Mouse (Mus musculus): Measurements from ENCODE around the gene Olfr1257.
"Not testable (repeated sequence)": the region's sequence is repeated elsewhere in the genome, so short reads cannot be mapped to it uniquely, and the experiment has no call there.

Gene Olfr1257

DNA sequence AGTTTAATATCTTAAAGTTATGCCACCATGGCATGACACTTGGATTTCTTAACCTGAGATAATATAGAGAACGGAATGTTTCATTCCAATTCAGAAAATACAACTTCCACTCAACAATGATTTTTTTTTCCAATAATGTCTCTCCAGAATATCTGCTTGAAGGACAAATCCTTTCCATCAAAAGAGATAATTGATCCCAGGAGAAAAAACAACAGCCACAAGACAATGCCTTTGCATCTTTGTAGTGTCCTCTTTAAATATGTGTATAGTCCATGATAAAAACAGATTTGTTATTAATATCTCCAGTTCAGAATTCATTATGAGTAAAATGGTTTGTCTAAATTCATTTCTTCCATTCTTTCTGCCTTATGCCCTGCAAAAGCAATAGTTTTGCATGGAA, at the start of gene Olfr1257:
Gene Olfr1257 (plus strand): TSS at position 301 of the 400 bp plus-strand sequence.
- no peak for DNase-seq (ENCODE audit: low spot score in 2 of 2)

DNA sequence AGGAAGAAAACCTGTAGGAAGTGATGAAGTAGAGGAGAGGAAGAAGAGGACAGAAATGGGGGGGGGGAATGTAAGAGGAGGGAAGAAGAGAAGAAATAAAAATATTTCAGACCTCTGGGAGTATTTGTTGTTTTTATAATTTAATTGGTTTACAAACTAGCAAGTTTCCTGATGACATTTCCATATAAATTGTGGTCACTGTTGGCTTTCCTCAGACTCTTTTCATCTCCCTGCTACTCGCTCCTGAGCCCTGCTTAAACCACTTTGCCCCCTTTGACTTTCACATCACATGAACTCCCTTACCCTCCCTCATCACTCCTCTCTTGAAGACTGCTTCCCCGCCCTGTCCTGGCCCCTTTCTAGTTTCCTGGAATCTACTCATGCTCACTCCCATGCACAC, 36.8 kb upstream of the Olfr1257 start, which contains the start of gene Olfr1256:
Gene Olfr1256 (minus strand): TSS at position 101 of the 400 bp plus-strand sequence.
- DNase-seq (ENCODE audit: low spot score in 2 of 2) = no peak

DNA sequence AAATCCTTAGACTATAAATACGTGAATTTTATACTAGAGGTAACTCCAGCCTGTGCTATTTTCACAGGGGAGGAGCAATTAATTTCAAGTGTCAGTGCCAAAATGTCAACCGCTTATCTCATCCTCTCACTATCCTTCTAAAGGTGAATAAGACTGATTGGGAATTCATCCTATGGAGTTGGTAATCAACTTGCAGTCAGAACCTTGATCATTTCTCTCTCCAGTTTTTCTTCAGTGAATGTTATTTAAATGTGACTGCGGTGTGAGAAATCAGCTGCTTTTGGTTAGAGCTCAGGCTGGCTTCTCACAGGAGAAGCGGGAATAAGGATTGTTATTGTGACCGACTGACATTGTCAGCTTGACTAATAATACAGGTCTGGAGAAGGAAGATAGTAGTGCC, 30.1 kb upstream of the Olfr1257 start, which contains the start of gene Olfr48:
Gene Olfr48 (minus strand): TSS at position 101 of the 400 bp plus-strand sequence.
- no peak for DNase-seq (ENCODE audit: low spot score in 2 of 2)

DNA sequence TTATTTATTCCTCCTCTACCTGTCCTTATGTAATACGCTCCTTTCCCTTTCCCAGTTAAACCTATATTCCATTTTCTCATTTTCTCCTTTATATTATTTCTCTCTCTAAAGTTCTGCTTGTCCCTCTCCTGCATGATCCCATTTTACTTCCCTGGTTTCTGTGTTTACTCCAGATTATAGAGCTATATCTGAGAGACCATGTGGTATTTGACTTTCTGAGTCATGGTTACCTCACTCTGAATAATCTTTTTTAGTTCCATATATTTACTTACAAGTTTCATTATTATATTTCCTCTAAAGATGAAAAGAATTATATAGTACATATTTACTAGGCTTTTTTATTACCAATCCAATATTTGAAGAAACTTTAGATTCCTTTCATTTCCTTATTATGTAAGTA, 29.0 kb upstream of the Olfr1257 start:
- DNase-seq (ENCODE audit: low spot score in 2 of 2) = no peak

DNA sequence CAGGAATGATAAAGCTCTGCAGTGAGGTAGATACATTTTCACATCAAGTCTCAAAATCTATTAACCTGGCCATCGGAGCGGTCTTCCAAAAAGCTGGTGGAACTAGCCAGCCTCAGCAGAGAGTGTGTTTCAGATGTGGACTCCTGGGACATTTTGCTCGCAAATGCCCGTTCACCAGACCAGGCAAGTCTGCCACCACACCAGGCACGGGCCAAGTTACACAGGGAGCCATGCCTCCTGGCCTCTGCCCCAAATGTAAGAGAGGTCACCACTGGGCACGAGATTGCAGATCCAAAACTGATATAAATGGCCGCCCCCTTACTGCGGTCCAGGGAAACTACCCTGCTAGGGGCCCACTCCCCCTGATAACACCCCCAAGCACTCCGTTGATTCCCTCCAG, 34.4 kb downstream of the Olfr1257 start:
- not testable (repeated sequence) for DNase-seq (ENCODE audit: low spot score in 2 of 2)

DNA sequence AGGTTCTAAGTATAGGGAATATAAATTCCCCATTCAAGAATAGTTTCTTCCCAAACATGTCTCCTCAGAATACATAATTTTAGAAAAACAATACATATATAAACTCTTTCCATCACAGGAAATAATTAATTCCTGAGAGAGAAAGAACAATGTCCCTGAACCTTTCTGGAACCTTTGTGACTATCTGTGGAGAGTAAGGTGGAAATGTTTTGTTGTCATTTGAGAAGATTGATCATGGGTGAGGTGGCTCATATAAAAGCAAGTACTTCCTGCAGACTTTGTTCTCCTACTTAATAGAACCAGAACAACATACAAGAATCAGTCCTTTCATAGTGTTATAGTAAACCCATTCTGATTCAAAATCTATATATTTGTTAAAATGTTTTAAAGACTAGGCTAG, 48.8 kb downstream of the Olfr1257 start, which contains the start of gene Olfr1258:
Gene Olfr1258 (plus strand): TSS at position 301 of the 400 bp plus-strand sequence.
- DNase-seq (ENCODE audit: low spot score in 2 of 2) = no peak

All from natural killer cell, adult 2 months (primary cell).